Mouse (Mus musculus) adrenal gland, postnatal 14 days (tissue): Measurements from ENCODE around the gene Larp1b. TPM values are rescaled to one million over a fixed set of nuclear protein-coding genes. Genes with fewer than 3 reads are reported as not detected.

Source experiments
- DNase-seq: peaks from one replicate; pipeline ENCODE4 v3.0.0; 2021; ENCODE audit warnings: mixed read lengths
- total RNA-seq: library from RNA; stranded (reverse); gene quantifications from 2 replicates; pipeline ENCODE4 v1.2.3, GENCODE M21; 2021

Larp1b gene
- total RNA-seq, 1 experiment from 2014 or later, result 49.1 TPM

- peak; percentile 23 for DNase-seq
Measured at GRCm38 (mm10) chr3:41021980-41022379, 72.4 kb downstream of the Larp1b start.

- no peak for DNase-seq
Measured at GRCm38 (mm10) chr3:41030705-41031104, 81.1 kb downstream of the Larp1b start.

- no peak for DNase-seq
Measured at GRCm38 (mm10) chr3:41031286-41032210, 81.9 kb downstream of the Larp1b start.

- DNase-seq, result no peak
Measured at GRCm38 (mm10) chr3:41038297-41038916, 88.8 kb downstream of the Larp1b start.

- no peak for DNase-seq
Measured at GRCm38 (mm10) chr3:41041241-41041640, 91.6 kb downstream of the Larp1b start.

- DNase-seq, result peak; percentile 50
Measured at GRCm38 (mm10) chr3:41042195-41042938, 92.7 kb downstream of the Larp1b start.

GRCm38 (mm10) chr3:41043756-41044354 is 94.2 kb downstream of the Larp1b start:
- no peak for DNase-seq

GRCm38 (mm10) chr3:41047838-41048237 is 98.2 kb downstream of the Larp1b start:
- DNase-seq, result no peak

GRCm38 (mm10) chr3:41053334-41053733 is 103.7 kb downstream of the Larp1b start:
- peak; percentile 22 for DNase-seq

- DNase-seq, result peak; percentile 67
Measured at GRCm38 (mm10) chr3:41058395-41058794, 108.8 kb downstream of the Larp1b start.

- no peak for DNase-seq
Measured at GRCm38 (mm10) chr3:41059249-41059648, 109.6 kb downstream of the Larp1b start.

- DNase-seq, result no peak
Measured at GRCm38 (mm10) chr3:41061831-41062565, 112.4 kb downstream of the Larp1b start.

GRCm38 (mm10) chr3:41062758-41063157 is 113.1 kb downstream of the Larp1b start:
- no peak for DNase-seq

GRCm38 (mm10) chr3:41065320-41065719 is 115.7 kb downstream of the Larp1b start:
- DNase-seq, result no peak

- no peak for DNase-seq
Measured at GRCm38 (mm10) chr3:41070519-41070918, 120.9 kb downstream of the Larp1b start.

- DNase-seq, result no peak
Measured at GRCm38 (mm10) chr3:41075376-41075775, 125.7 kb downstream of the Larp1b start.

- no peak for DNase-seq
Measured at GRCm38 (mm10) chr3:41078673-41079072, 129.0 kb downstream of the Larp1b start.

GRCm38 (mm10) chr3:41080724-41081123 is 131.1 kb downstream of the Larp1b start:
- DNase-seq, result no peak

- DNase-seq, result peak; percentile 37
Measured at GRCm38 (mm10) chr3:41081474-41082301, 132.1 kb downstream of the Larp1b start.

- no peak for DNase-seq
Measured at GRCm38 (mm10) chr3:41082520-41082884, 132.9 kb downstream of the Larp1b start.
